Mouse (Mus musculus) left cerebral cortex, postnatal 10 days (tissue): ENCODE measurements around the gene Scd4. TPM values are rescaled to one million over a fixed set of nuclear protein-coding genes. Genes with fewer than 3 reads are reported as not detected.

Experiments
- DNase-seq, 2 experiments: peaks; one replicate each; pipeline ENCODE4 v3.0.0; 2021 to 2022; ENCODE audit warnings: low spot score in 2 of 2, mixed read lengths in 1 of 2; ENCODE audit errors: extremely low spot score in 1 of 2
- intact Hi-C: fragments of 180-260 bp; cut with DNase I; formaldehyde crosslinking; loops from one replicate; pipeline ENCODE4 v1.15.1; 2025
- microRNA-seq: library from miRNA; unstranded; fragments of <30 nt; microRNA quantifications from one replicate; pipeline ENCODE4 v1.2.0, GENCODE M21; 2022
- total RNA-seq, 2 experiments: library from RNA; stranded (reverse); gene quantifications; 2 replicates each; pipeline ENCODE4 v1.2.3; 2021

The Scd4 gene
- total RNA-seq, 2 experiments from 2014 or later, result 1.5 to 2.4 TPM

DNA sequence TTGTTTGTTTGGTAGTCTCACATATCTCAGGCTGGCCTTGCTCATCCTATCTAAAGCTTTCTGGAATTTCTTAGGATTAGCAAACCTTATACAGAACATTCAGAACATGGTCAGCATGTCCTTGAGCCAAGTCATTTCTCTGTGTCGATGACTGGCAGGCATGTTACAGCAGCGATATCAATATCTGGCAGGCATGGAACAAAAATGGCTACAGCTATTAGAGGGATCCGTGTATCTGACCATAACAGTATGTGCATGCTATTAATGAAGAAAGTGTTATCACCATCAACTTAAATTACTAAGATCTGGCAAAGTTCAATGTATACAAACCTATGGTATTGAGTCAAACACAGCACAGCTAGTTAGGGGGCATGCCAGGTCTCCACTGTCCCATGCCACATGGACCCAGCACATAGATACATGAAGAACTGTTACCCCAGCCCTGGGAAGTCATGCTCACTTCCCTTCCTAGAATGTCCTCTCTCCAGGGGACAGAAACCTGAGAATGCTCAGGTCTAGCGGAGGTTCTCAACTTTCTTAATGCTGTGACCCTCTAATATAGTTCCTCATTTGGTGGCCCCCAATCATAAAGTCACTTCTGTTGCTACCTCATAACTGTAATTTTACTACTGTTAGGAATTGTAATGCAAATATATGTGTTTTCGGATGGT lies 59.6 kb downstream of the Scd4 start:
- DNase-seq, result no peak
- intact Hi-C loops, result no loop called here

DNA sequence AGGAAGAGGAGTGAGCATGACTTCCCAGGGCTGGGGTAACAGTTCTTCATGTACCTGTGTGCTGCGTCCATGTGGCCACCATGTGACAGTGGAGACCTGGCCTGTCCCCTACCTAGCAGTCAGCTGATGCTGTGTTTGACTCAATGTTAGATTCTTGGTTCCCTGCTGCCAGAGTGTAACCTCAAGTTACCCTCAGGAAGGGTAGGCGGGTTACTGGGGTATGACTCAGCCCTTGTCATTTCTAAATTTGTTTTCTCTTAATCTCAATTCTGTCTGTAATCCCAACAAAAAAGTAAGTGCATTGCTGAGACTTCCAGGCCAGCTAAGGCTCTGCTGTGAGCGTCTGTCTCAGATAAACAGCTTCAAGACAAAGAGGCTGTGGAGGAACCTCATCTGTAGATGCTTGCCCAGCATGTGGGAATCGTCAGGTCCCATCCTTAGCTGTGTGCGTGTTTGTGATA lies 61.1 kb downstream of the Scd4 start:
- DNase-seq, result no peak
- intact Hi-C loops, result no loop called here

DNA sequence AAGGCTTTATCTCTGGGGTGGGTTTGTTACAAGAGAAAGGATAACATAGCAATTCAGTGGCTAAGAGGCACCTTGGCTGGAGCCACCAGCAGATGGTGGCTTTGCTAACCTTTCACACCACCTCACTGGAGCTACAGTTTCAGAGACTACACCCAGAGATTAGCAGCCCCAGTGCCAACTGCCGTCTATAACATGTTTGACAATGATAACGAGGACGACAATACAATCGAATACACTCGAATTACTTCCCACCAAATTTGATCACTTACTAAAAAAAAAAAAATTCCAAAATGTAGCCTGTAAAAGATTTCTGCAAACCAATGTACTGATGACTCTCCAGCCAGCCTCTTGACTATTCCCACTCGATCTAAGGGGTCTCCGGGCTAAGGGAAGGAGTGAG lies 62.1 kb downstream of the Scd4 start:
- intact Hi-C loops, result no loop called here
- no peak for DNase-seq

Small RNA genes within 50 kb of the gene (microRNA-seq; reads per million reads assigned to microRNA genes)
- gene Mir5114, result not detected

Other genes starting within 250 kb of the Scd4 start
- gene Chuk, start 225.6 kb upstream of the Scd4 start, total RNA-seq, result 10 to 100 TPM; 46.7 to 49.6 TPM
- 10 to 100 TPM; 17.6 to 18.2 TPM for gene Cwf19l1, start 197.2 kb upstream of the Scd4 start, total RNA-seq
- 10 to 100 TPM; 81.9 to 85.7 TPM for gene Bloc1s2, start 186.6 kb upstream of the Scd4 start, total RNA-seq
- not detected for gene Pkd2l1, start 140.7 kb upstream of the Scd4 start, total RNA-seq
- gene Scd3, start 129.8 kb upstream of the Scd4 start, total RNA-seq, result 1 to 10 TPM; 1.3 to 1.5 TPM
- gene Scd2, start 39.4 kb upstream of the Scd4 start, total RNA-seq, result 100 to 1,000 TPM; 603 to 619 TPM
- gene Scd1, start 74.8 kb downstream of the Scd4 start, total RNA-seq, result 100 to 1,000 TPM; 126 to 130 TPM
- gene Wnt8b, start 160.4 kb downstream of the Scd4 start, total RNA-seq, result not detected
- under 1 TPM; 0.28 to 0.30 TPM for gene Sec31b, start 212.8 kb downstream of the Scd4 start, total RNA-seq
- not detected for gene Gm20538, start 219.7 kb downstream of the Scd4 start, total RNA-seq
- 100 to 1,000 TPM; 390 to 404 TPM for gene Ndufb8, start 222.3 kb downstream of the Scd4 start, total RNA-seq
- 10 to 100 TPM; 32.5 to 33.7 TPM for gene Hif1an, start 229.8 kb downstream of the Scd4 start, total RNA-seq